ENCODE assay signal across 13 mouse cellular contexts in the genomic region with DNA sequence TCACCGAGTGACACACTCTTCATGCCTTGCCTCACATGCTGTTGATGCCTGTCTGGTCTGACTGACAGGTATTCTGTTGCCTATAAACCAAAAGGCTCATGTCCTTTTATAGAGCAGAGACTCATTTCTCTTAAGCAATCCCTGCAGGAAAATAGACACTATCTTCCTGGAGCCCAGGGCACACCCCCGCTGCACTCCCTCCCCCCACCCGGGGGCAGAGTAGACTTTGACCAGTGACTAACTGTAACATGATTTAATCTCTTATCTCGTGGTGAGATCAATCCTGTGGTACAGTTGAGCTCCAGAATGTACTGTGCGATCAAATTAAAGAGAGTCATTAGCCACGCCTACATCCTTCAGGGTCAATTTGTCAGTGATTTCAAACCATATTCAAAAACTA. TPM values are rescaled to one million over a fixed set of nuclear protein-coding genes. Genes with fewer than 3 reads are reported as not detected.
"Had no signal": no experiment of that assay in that cellular context is flagged by ENCODE, and none has a peak within 500 bp of the region (broad histone marks: within the 10 kb centered on the region; RNA-seq: fewer than 3 reads in every experiment).

No protein-coding gene starts in this region.

- H3K9me3 ChIP-seq: limb, embryonic 12.5 days; midbrain, embryonic 10.5 days; neural tube, embryonic 12.5 days had no signal

- H3K36me3 ChIP-seq: limb, embryonic 12.5 days; midbrain, embryonic 10.5 days; neural tube, embryonic 12.5 days had no signal

- H3K4me3 ChIP-seq: layer of hippocampus, adult 2 months; limb, embryonic 12.5 days; midbrain, embryonic 10.5 days; neural tube, embryonic 12.5 days had no signal

- H3K27ac ChIP-seq: kidney, postnatal 0 days; layer of hippocampus, adult 2 months; limb, embryonic 12.5 days; midbrain, embryonic 10.5 days; neural tube, embryonic 12.5 days had no signal

- DNase-seq: kidney, adult 9 months; kidney, postnatal 36 days; lung, embryonic 14.5 days; lung, postnatal 10 days; lung, postnatal 4 days; midbrain, embryonic 14.5 days; spleen, adult 18-20 months had no signal

- H3K4me2 ChIP-seq: limb, embryonic 12.5 days; lung, embryonic 14.5 days; neural tube, embryonic 12.5 days had no signal

- H3K4me1 ChIP-seq: limb, embryonic 12.5 days; midbrain, embryonic 10.5 days; neural tube, embryonic 12.5 days had no signal

- H3K9ac ChIP-seq: limb, embryonic 12.5 days; lung, embryonic 14.5 days; neural tube, embryonic 12.5 days had no signal

- H3K27me3 ChIP-seq: limb, embryonic 12.5 days; neural tube, embryonic 12.5 days had no signal

RNA-seq across cellular contexts. Expression of a gene that starts 18.1 kb away (rescaled TPM):
- total RNA-seq: neutrophil, adult 5-6 weeks had no signal
